16 mouse cellular contexts compared by ENCODE assay signal in the genomic region with DNA sequence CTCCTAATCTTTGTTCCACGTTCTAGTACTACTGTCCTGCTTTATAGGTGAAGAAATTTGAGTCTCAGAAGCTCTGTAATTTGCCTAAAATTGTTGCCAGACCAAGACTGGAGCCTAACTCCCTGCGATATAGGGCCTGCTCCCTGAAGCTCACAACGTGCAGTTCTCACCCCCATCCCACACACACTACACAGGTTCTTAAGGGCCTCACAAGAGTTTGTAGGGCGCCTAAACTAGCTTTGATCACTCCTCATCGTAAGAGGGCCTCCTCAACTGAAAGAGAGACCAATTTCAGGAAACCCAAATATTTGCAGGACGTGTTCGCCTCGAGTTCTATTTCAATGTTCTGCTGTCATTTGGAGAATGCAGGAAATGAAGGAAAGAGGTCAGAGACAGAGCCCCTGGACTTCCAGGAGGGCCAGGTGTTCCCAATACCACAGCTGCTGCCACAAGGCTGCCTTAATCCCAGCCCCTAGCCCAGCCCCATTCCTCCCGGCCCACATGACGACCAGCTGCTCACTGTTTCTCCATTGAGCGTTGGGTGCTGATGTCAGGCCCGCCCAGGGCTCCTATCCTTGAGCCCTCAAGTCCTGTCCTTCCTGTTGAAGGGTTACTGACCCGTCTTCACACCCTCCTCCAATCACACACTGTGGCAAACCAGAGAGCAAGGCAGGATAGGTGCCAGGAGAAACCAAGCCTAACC. TPM values are rescaled to one million over a fixed set of nuclear protein-coding genes. Genes with fewer than 3 reads are reported as not detected.
DNase-seq lines count a peak whose midpoint lies in the region; ATAC-seq and TF ChIP-seq lines count a peak whose summit lies in the region.
"Had no signal": no experiment of that assay in that cellular context is flagged by ENCODE, and none has a peak within 500 bp of the region (broad histone marks: within the 10 kb centered on the region; RNA-seq: fewer than 3 reads in every experiment).

No protein-coding gene starts in this region.

- H3K27me3 ChIP-seq in embryonic facial prominence, embryonic 10.5 days (replicated peaks; ENCODE audit: low read depth, poor library complexity, severe bottlenecking): no peaks in the 10 kb centered on the region
- H3K27me3 ChIP-seq in limb, embryonic 12.5 days: no peaks in the 10 kb centered on the region
- H3K27me3 ChIP-seq: hindbrain, embryonic 15.5 days; liver, embryonic 13.5 days had no signal

- H3K4me1 ChIP-seq in lung, adult 2 months (ENCODE audit: control insufficient read depth, insufficient read depth, low read length): peaks cover 22% of the 10 kb centered on the region
- H3K4me1 ChIP-seq in embryonic facial prominence, embryonic 10.5 days: peaks cover 20% of the 10 kb centered on the region
- peaks cover 26% of the 10 kb centered on the region for H3K4me1 ChIP-seq in limb, embryonic 12.5 days (replicated peaks)
- H3K4me1 ChIP-seq: liver, embryonic 13.5 days had no signal

- no peak overlapping the region for H3K4me3 ChIP-seq in gastrocnemius, adult 2 months
- no peak overlapping the region for H3K4me3 ChIP-seq in lung, adult 2 months (replicated peaks; ENCODE audit: extremely low read depth, low read depth, low read length)
- no peak overlapping the region for H3K4me3 ChIP-seq in embryonic facial prominence, embryonic 10.5 days
- H3K4me3 ChIP-seq in limb, embryonic 12.5 days (replicated peaks): no peak overlapping the region
- H3K4me3 ChIP-seq: hindbrain, embryonic 15.5 days; liver, embryonic 13.5 days had no signal

- TF ChIP-seq POLR2A in lung, adult 2 months (IDR thresholded peaks at IDR 0.05; ENCODE audit: borderline replicate concordance, extremely low read depth, low read depth, low read length): no peak

- H3K9me3 ChIP-seq in embryonic facial prominence, embryonic 10.5 days: no peaks in the 10 kb centered on the region
- H3K9me3 ChIP-seq in limb, embryonic 12.5 days: no peaks in the 10 kb centered on the region
- H3K9me3 ChIP-seq: hindbrain, embryonic 15.5 days; liver, embryonic 13.5 days had no signal

- no peak for TF ChIP-seq CTCF in gastrocnemius, adult 2 months (IDR thresholded peaks at IDR 0.05)
- no peak for TF ChIP-seq CTCF in lung, adult 2 months (IDR thresholded peaks at IDR 0.05; ENCODE audit: insufficient read depth, low read length)

- intact Hi-C loops in gastrocnemius, adult 2 months (cut with DNase I): no loop called here

- no peak overlapping the region for H3K4me2 ChIP-seq in limb, embryonic 12.5 days
- H3K4me2 ChIP-seq: hindbrain, embryonic 15.5 days; liver, embryonic 13.5 days; midbrain, embryonic 11.5 days had no signal

- H3K36me3 ChIP-seq in embryonic facial prominence, embryonic 10.5 days (replicated peaks): no peaks in the 10 kb centered on the region
- H3K36me3 ChIP-seq in limb, embryonic 12.5 days: no peaks in the 10 kb centered on the region
- H3K36me3 ChIP-seq: hindbrain, embryonic 15.5 days; liver, embryonic 13.5 days had no signal

- H3K9ac ChIP-seq in limb, embryonic 12.5 days (replicated peaks): no peak overlapping the region
- H3K9ac ChIP-seq: hindbrain, embryonic 15.5 days; liver, embryonic 13.5 days had no signal

- ATAC-seq in limb, embryonic 12.5 days (ENCODE audit: insufficient number of reproducible peaks, insufficient read depth, low FRiP score, low TSS enrichment, low read depth): peak; percentile 81
- ATAC-seq in megakaryocyte, adult 5-6 weeks (ENCODE audit: poor library complexity, severe bottlenecking): no peak

- no peak for DNase-seq in gastrocnemius, adult 2 months
- DNase-seq in gastrocnemius, adult 18-20 months (ENCODE audit: low spot score): no peak
- DNase-seq in lung, adult 18-20 months: peak; percentile 22 to 37
- DNase-seq in lung, adult 2 months: no peak
- peak; percentile 46 for DNase-seq in embryonic facial prominence, embryonic 10.5 days (ENCODE audit: low spot score)
- no peak for DNase-seq in MN1 (ENCODE audit: low spot score)
- DNase-seq: adrenal gland, adult 8-10 months; cerebellum, adult 9-10 months; gastrocnemius, postnatal 25 days; kidney, adult 9 months; liver, embryonic 13.5 days; thymus, postnatal 14 days had no signal

- peak overlapping the region; percentile 46; the same call in 1 of the 2 replicates for H3K27ac ChIP-seq in gastrocnemius, adult 2 months
- peak overlapping the region; percentile 44; the same call in 1 of the 2 replicates for H3K27ac ChIP-seq in embryonic facial prominence, embryonic 10.5 days (replicated peaks)
- H3K27ac ChIP-seq in limb, embryonic 12.5 days: peak overlapping the region; percentile 62; the same call in 1 of the 2 replicates
- H3K27ac ChIP-seq: hindbrain, embryonic 15.5 days; liver, embryonic 13.5 days had no signal

- 34% methylated on average over 13 of the region's 13 CpGs for WGBS in lung, adult 2 months
- WGBS in embryonic facial prominence, embryonic 10.5 days: 68% methylated on average over 13 of the region's 13 CpGs
- 41% methylated on average over 13 of the region's 13 CpGs for WGBS in limb, embryonic 12.5 days

RNA-seq across cellular contexts. Expression of a gene that starts 40.1 kb away (rescaled TPM):
- total RNA-seq in gastrocnemius, adult 2 months (2021): 10 to 100 TPM; 22.4 to 31.7 TPM
- total RNA-seq in gastrocnemius, adult 18-20 months (2021): 10 to 100 TPM; 21.9 to 30.1 TPM
- polyA plus RNA-seq in lung, adult 2 months (2012; rRNA removed): 55.7 and 58.7 TPM in 2 replicates
- 10.5 and 11.9 TPM in 2 replicates for polyA plus RNA-seq in embryonic facial prominence, embryonic 10.5 days (2016; fragmentation: Nextera tagmentation; extraction: Ambion mirVana)
- polyA plus RNA-seq in limb, embryonic 12.5 days (2016; fragmentation: Nextera tagmentation; extraction: Ambion mirVana): 13.8 and 14.0 TPM in 2 replicates
- 0.05 and 0.13 TPM in 2 replicates for total RNA-seq in megakaryocyte, adult 5-6 weeks (2015)
- total RNA-seq in megakaryocyte, adult 5-6 weeks (2017): not detected in 2 replicates

Comparison
In these comparisons a context has a peak if more than half of its experiments do, and no peak if none do; other contexts are left out.
1. DNase-seq: peak in lung, adult 18-20 months (2 of 2) and embryonic facial prominence, embryonic 10.5 days (single experiment); none in gastrocnemius, adult 2 months (single experiment), gastrocnemius, adult 18-20 months (single experiment), lung, adult 2 months (single experiment) and MN1 (single experiment).
2. RNA of a gene that starts 40.1 kb away (total RNA-seq): 22.4 to 31.7 TPM in gastrocnemius, adult 2 months and 21.9 to 30.1 TPM in gastrocnemius, adult 18-20 months; 0.05 to 0.13 TPM in megakaryocyte, adult 5-6 weeks; every median in the first group is over 10 times any median in the second.
3. Peak in every context shown above with its lines, with median percentiles within 50 percentile points of each other: H3K27ac ChIP-seq.